Mouse (Mus musculus): Measurements from ENCODE around the gene Gm42906.

The Gm42906 gene

GRCm38 (mm10) chr5:151057716-151058115, 370.2 kb downstream of the Gm42906 start:
- no peak for DNase-seq

DNA sequence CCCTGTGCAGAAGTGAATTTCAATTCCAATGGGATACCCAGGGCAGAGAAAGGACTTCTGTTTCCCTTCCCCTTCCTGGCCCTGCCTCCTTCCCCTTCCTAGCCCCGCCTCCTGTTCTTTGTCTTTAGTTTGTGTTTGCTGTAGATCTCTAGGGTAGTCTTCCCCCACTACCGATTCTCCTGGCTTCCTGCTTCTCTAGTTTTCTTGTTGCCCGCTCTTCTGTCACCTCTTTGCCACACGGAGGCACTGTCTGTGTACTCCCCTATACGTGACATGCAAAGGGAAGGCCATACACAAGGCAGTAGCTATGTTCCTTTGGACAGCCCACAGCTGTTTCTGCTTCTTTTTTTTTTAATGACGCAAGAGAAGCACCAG, 371.1 kb downstream of the Gm42906 start:
- DNase-seq: peak; percentile 30

- no peak for DNase-seq
These were observed 371.6 kb downstream of the Gm42906 start for GRCm38 (mm10) chr5:151056255-151056919.

- DNase-seq: no peak
These were observed 372.4 kb downstream of the Gm42906 start for GRCm38 (mm10) chr5:151055426-151056090.

DNA sequence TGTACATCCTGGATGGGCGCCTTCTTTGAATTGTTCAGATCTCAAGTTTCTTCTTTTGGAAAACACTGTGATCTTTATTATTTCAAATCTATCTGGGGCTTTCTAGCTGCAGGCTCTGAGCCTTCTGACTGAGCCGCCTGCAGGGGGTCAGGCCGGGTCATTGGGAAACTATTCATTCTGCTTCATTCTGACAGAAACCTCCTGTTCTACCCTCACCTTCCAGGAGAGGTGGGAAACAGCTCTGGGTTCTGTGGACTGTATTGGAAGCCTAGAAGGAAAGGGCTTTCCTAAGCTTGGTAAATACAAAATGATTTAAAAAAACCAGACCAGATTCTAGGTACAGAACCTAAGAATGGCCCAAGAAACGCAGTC, 373.2 kb downstream of the Gm42906 start:
- DNase-seq: peak; percentile 20

GRCm38 (mm10) chr5:151054100-151054742, 373.7 kb downstream of the Gm42906 start:
- no peak for DNase-seq

GRCm38 (mm10) chr5:151053190-151053589, 374.8 kb downstream of the Gm42906 start:
- no peak for DNase-seq

GRCm38 (mm10) chr5:151052331-151052730, 375.6 kb downstream of the Gm42906 start:
- no peak for DNase-seq

DNA sequence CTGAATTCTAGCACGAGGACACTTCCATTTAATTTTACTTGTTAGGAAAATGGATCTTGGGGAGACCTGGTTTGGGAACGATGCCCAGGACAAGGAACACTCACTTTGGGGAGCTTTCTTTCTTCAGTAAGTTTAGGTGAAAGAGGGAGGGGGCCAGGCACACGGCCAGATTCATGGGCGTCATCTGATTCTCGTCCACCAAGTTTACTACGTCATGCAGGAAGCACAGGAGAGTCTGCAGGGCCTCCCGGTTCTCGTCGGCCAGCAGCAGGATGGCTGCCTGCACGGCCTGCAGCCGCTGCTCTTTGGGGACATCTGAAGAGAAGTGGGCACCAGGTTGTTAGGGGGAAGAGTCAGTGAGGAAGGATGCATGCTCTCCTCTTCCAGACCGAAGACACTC, 380.5 kb downstream of the Gm42906 start:
- DNase-seq: peak; percentile 35

- DNase-seq: peak; percentile 46
These were observed 381.0 kb downstream of the Gm42906 start for GRCm38 (mm10) chr5:151046917-151047316.

DNA sequence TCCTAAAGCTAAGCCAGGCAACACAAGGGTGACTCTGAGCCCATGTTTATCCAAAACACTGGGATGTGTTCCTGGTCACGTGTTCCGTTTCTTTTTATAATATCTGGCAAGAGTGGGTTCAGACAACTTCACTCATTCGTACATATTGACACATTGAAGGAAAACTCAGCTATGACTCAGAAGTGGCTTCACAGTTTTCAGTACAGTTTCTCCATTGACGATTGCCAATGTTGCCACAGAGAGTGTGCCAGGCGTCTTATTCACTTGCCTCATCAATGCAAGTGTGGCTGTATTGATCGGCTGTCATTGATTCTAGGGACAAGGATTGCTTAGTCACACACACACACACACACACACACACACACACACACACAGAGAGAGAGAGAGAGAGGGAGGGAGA, 381.8 kb downstream of the Gm42906 start:
- no peak for DNase-seq

- DNase-seq: peak; percentile 60
These were observed 385.1 kb downstream of the Gm42906 start for GRCm38 (mm10) chr5:151042911-151043310.

DNA sequence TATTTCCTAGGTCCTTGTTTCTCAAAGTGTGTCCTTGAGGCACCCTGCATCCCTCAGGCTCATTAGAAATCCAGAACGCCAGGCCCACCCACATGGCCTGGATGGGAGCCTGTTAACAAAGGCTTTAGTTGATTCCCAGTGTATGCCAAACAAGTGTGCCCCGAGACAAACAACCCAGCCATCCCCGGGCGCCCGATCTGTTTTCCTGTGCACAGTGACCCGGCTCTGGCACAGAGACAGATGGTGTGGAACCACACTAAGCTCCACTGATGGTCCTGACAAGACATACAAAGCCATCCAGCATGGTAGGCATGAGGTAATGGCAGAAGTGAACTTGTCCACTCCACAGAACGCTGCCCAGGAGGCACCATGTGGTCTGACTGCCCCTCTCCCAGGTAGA, 390.1 kb downstream of the Gm42906 start:
- DNase-seq: no peak

DNA sequence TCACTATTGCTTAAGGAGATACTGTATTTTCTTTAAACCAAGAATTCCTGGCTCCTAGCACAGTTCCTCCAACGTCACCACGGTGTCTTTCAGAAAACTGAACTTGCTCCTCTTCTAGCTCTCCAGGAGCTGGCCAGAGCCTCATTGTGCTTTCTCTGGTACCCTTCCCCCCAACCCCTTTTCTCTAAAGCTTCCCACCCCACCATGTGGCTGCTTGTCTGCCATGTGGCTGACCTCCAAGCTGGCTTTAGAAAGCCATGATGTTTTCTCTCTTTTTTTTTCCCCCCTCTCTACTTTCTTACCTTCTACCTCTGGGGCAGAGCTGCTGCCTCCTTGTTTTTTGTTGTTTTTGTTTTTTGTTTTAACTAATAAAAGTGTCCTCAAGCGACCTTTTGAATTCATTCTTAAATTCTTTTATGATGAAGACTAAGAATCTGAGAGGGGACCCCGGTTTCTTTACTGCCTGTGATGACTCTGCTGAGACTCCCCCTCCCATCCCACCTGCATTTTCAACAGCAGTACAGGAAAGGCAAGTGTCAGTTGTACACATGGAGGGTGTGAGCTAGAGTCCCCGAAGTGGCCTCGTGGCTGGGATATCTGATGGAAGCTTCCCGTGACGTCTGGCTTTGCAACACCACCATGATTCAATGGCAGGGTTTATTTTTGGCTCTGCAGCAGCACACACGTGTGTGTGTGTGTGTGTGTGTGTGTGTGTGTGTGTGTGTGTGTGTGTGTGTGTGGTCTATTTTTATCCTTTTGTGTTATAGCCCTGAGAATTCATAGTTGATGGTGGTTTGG, 393.0 kb downstream of the Gm42906 start:
- DNase-seq: no peak

DNA sequence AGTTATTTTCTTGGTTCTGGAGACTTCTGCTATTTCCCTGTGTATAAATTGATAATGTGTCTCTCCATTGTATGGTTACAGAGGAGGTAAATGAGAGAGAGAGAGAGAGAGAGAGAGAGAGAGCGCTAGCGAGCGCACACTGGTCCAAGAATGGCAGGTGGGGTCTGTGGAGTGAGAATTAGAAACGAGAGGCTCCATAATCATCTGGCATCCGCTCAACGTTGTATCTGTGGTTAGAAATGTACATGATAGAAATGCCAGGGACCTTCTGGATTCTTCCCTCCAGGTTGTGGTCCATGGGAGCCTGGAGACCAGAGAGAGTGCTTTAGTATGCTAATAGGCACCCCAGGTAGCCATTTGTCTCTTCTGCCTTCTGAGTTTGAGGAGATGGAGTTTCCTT, 399.1 kb downstream of the Gm42906 start:
- no peak for DNase-seq

DNA sequence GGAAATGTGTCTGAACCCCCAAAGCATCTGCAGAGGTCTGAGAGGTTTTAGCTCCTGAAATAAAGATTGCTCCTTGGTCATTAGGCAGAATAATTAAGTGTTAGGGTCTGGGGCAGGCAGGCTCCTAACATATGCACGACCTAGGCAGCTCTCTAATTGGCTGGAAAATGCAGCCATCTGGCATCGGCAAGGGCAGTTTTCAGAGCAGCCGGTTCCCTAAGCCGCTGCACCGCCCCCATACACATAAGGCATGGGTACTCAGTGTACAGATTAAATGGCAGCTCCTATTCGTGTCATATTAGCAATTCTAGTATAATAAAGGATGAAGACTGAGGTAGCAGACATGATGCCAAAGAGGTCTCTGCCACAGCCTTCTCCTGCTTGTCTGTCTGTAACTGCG, 400.8 kb downstream of the Gm42906 start:
- DNase-seq: no peak

DNA sequence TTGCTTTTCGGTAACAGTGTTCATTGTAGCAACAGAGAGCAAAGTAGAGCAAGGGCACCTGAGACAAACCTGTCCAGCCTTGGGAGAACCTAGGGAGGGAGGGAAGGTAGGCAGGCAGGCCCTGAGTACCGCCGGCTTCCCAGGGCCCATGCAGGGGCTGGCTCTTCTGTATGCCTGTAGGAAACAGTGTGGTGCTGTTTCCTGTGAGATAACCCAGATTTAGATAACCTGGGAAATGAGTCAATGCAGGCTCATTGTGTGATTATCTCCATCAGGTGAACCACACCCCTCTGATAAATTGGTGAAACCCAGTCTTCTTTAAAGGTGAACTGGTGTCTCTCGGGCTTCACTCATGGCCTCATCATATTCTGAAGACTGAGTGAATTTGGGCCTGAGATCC, 401.9 kb downstream of the Gm42906 start:
- DNase-seq: no peak

DNA sequence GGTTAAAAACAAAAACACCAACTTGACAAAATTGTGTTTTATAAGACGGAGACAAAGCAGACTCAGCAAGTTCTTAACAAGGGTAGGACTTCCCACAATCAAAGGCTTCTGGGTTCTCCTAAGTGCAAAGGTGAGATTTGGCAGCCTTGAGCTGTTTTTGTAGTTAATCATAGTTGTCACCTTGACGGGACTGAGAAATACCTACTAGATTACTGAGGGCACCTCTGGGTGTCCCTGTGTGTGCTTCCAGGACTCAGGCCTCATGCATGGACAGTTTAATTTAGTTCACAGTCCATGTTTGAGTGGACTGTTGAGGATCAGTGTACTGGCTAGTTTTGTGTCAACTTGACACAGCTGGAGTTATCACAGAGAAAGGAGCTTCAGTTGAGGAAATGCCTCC, 403.5 kb downstream of the Gm42906 start:
- no peak for DNase-seq

- peak; percentile 18 for DNase-seq
These were observed 404.5 kb downstream of the Gm42906 start for GRCm38 (mm10) chr5:151023461-151023860.

- no peak for DNase-seq
These were observed 405.0 kb downstream of the Gm42906 start for GRCm38 (mm10) chr5:151022939-151023338.

GRCm38 (mm10) chr5:151022026-151022425, 405.9 kb downstream of the Gm42906 start:
- no peak for DNase-seq

GRCm38 (mm10) chr5:151020831-151021230, 407.1 kb downstream of the Gm42906 start:
- DNase-seq: no peak

- no peak for DNase-seq
These were observed 407.7 kb downstream of the Gm42906 start for GRCm38 (mm10) chr5:151020031-151020820.
